In genomic region chr2:133125212-133125801, GRCm38 (mm10) we compare ENCODE assay signal across 15 mouse cellular contexts.
"Had no signal": no experiment of that assay in that cellular context is flagged by ENCODE, and none has a peak within 500 bp of the region (broad histone marks: within the 10 kb centered on the region; RNA-seq: fewer than 3 reads in every experiment).

No protein-coding gene starts in this region.

- H3K36me3 ChIP-seq: liver, embryonic 15.5 days; midbrain, embryonic 10.5 days; midbrain, embryonic 15.5 days; neural tube, embryonic 13.5 days had no signal

- H3K4me2 ChIP-seq: liver, embryonic 11.5 days; liver, embryonic 15.5 days; lung, embryonic 14.5 days; midbrain, embryonic 15.5 days; neural tube, embryonic 13.5 days had no signal

- DNase-seq: kidney, postnatal 10 days; kidney, postnatal 4 days; left cerebral cortex, postnatal 4 days; lung, embryonic 14.5 days; lung, postnatal 10 days; lung, postnatal 4 days; right cerebral cortex, adult 18-20 months; right cerebral cortex, postnatal 25 days; thymus, postnatal 4 days had no signal

- H3K4me3 ChIP-seq: layer of hippocampus, adult 2 months; liver, embryonic 15.5 days; midbrain, embryonic 10.5 days; midbrain, embryonic 15.5 days; neural tube, embryonic 13.5 days had no signal

- ATAC-seq: midbrain, embryonic 15.5 days had no signal

- H3K4me1 ChIP-seq: liver, embryonic 15.5 days; midbrain, embryonic 10.5 days; midbrain, embryonic 15.5 days; neural tube, embryonic 13.5 days had no signal

- H3K27me3 ChIP-seq: liver, embryonic 15.5 days; midbrain, embryonic 15.5 days; neural tube, embryonic 13.5 days had no signal

- H3K9me3 ChIP-seq: liver, embryonic 15.5 days; midbrain, embryonic 10.5 days; midbrain, embryonic 15.5 days; neural tube, embryonic 13.5 days had no signal

- H3K27ac ChIP-seq: layer of hippocampus, adult 2 months; liver, embryonic 15.5 days; midbrain, embryonic 10.5 days; midbrain, embryonic 15.5 days; neural tube, embryonic 13.5 days had no signal

- H3K9ac ChIP-seq: liver, embryonic 15.5 days; lung, embryonic 14.5 days; midbrain, embryonic 15.5 days; neural tube, embryonic 13.5 days had no signal
